12 mouse cellular contexts compared by ENCODE assay signal in the genomic region with DNA sequence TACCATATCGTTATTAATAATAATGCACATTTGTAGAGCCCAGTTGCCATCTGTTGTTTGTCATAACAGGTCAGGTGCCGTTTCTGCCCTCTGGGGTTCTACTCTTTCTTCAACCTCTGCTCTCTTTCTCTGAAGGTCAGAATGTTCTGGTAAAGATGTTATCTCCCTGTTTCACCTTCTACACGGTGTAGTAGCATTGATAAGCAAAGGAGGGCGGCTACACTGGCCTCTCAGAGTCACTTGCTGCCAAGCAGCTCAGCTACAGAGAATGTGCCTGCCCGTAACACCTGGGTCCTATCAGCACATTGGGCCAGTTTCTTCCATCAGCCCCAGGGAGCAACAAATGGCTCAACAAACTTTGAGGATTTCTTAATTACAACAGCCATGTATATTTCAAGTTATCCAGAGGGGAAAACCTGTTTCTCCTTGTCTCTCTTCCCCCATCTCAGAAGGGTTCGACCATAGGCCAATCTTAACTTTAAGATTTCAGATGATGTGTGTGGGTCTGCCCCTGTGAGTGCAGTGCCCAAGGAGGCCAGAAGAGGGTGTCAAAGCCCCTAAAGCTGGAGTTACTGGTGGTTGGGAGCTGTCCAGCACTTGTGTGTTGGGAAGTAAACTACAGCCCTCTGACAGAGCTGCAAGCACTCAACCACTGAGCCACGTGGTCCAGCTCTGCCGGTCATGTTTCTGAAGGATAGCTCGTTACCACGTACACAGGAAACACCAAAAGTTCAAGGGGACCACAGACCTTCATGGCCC. TPM values are rescaled to one million over a fixed set of nuclear protein-coding genes. Genes with fewer than 3 reads are reported as not detected.
DNase-seq lines count a peak whose midpoint lies in the region; ATAC-seq and TF ChIP-seq lines count a peak whose summit lies in the region.
"Had no signal": no experiment of that assay in that cellular context is flagged by ENCODE, and none has a peak within 500 bp of the region (broad histone marks: within the 10 kb centered on the region; RNA-seq: fewer than 3 reads in every experiment).

No protein-coding gene starts in this region.

- peak; percentile 63 for ATAC-seq in intestine, embryonic 16.5 days
- ATAC-seq in granulocyte monocyte progenitor cell, adult 5-6 weeks (replicated peaks; ENCODE audit: poor library complexity, severe bottlenecking), result no peak

- in situ Hi-C loops in ES-E14 (cut with MboI; ENCODE audit: low sequenced_read_pairs in 2 of 2, unreplicated experiment in 2 of 2), result loop anchor here in 1 of 2 experiments (5.0 kb wide), 1 partner anchor 43 kb away; no protein-coding TSS in a partner anchor

- no peak overlapping the region for H3K9ac ChIP-seq in ES-E14 (ENCODE audit: insufficient read depth, low read depth, low read length, poor library complexity, severe bottlenecking)
- no peak overlapping the region for H3K9ac ChIP-seq in intestine, embryonic 16.5 days (ENCODE audit: low read depth, low read length)
- H3K9ac ChIP-seq: embryonic facial prominence, embryonic 15.5 days had no signal

- no peak overlapping the region for H3K4me3 ChIP-seq in ES-E14 (ENCODE audit: insufficient read depth in 1 of 2, low read depth in 1 of 2, low read length in 2 of 2, poor library complexity in 1 of 2, severe bottlenecking in 1 of 2)
- no peak overlapping the region for H3K4me3 ChIP-seq in intestine, embryonic 16.5 days (ENCODE audit: low read length)
- H3K4me3 ChIP-seq: embryonic facial prominence, embryonic 15.5 days had no signal

- peak; percentile 21 to 30 for DNase-seq in kidney, postnatal 36 days
- no peak for DNase-seq in kidney, postnatal 4 days
- peak; percentile 55 for DNase-seq in 416B (ENCODE audit: low read depth)
- DNase-seq in ES-E14 (ENCODE audit: low read depth, low spot score), result peak; percentile 54
- DNase-seq in layer of hippocampus, adult 11-12 months (ENCODE audit: low spot score), result no peak
- no peak for DNase-seq in frontal cortex, postnatal 10 days (ENCODE audit: low spot score in 2 of 2)
- DNase-seq: adrenal gland, postnatal 36 days; cerebellum, adult 18-20 months; lung, postnatal 10 days had no signal

- peaks cover 5% of the 10 kb centered on the region; the same call in 1 of the 2 replicates for H3K36me3 ChIP-seq in ES-E14 (ENCODE audit: control insufficient read depth, insufficient read depth, low read length, poor library complexity, severe bottlenecking)
- peaks cover 12% of the 10 kb centered on the region for H3K36me3 ChIP-seq in intestine, embryonic 16.5 days (ENCODE audit: control insufficient read depth, insufficient read depth, low read length)

- H3K27me3 ChIP-seq in intestine, embryonic 16.5 days (replicated peaks; ENCODE audit: control insufficient read depth, insufficient read depth, low read length), result no peaks in the 10 kb centered on the region
- H3K27me3 ChIP-seq: embryonic facial prominence, embryonic 15.5 days had no signal

- no peaks in the 10 kb centered on the region; a peak in 1 of 4 replicates for H3K4me1 ChIP-seq in ES-E14 (ENCODE audit: control insufficient read depth in 2 of 2, insufficient read depth in 2 of 2, low read length in 2 of 2, poor library complexity in 1 of 2)
- peaks cover 10% of the 10 kb centered on the region for H3K4me1 ChIP-seq in intestine, embryonic 16.5 days (ENCODE audit: control insufficient read depth, insufficient read depth, low read length)
- H3K4me1 ChIP-seq: embryonic facial prominence, embryonic 15.5 days had no signal

- no peak overlapping the region for H3K27ac ChIP-seq in ES-E14 (ENCODE audit: insufficient read depth, low read depth, low read length, poor library complexity, severe bottlenecking)
- H3K27ac ChIP-seq in intestine, embryonic 16.5 days (ENCODE audit: low read length), result peak overlapping the region; percentile 88
- H3K27ac ChIP-seq: embryonic facial prominence, embryonic 15.5 days had no signal

- no peaks in the 10 kb centered on the region for H3K9me3 ChIP-seq in ES-E14 (ENCODE audit: control insufficient read depth, insufficient read depth, low read depth, low read length)
- no peaks in the 10 kb centered on the region for H3K9me3 ChIP-seq in intestine, embryonic 16.5 days (ENCODE audit: control insufficient read depth, low read length)
- H3K9me3 ChIP-seq: embryonic facial prominence, embryonic 15.5 days had no signal

- no peak overlapping the region for H3K4me2 ChIP-seq in intestine, embryonic 16.5 days (ENCODE audit: low read depth, low read length)
- H3K4me2 ChIP-seq: embryonic facial prominence, embryonic 15.5 days had no signal

- 82% methylated on average over 10 of the region's 10 CpGs for WGBS in intestine, embryonic 16.5 days

TF ChIP-seq in ES-E14, 5 proteins besides CTCF, POLR2A, EP300 and RAD21:
- TF ChIP-seq HCFC1 (IDR thresholded peaks at IDR 0.05; ENCODE audit: borderline replicate concordance, insufficient read depth, low read length) (no peak), ZC3H11A (IDR thresholded peaks at IDR 0.05; ENCODE audit: borderline replicate concordance, low read depth, low read length) (peak; percentile 23; the same call in 1 of the 2 replicates)
TF ChIP-seq in ES-E14: peak in this region for 1.

RNA-seq across cellular contexts. Expression of a gene that starts 21.1 kb away (rescaled TPM):
- 14.6 and 18.5 TPM in 2 replicates for total RNA-seq in ES-E14 (2012; rRNA removed)
- 22.1 and 24.3 TPM in 2 replicates for polyA plus RNA-seq in intestine, embryonic 16.5 days (2015; fragmentation: Nextera tagmentation; extraction: Ambion mirVana)
- total RNA-seq in granulocyte monocyte progenitor cell, adult 5-6 weeks (2014; fragmentation: Nextera tagmentation), result 28.3 and 31.7 TPM in 2 replicates
- 32.0 and 33.9 TPM in 2 replicates for total RNA-seq in granulocyte monocyte progenitor cell, adult 5-6 weeks (2017)

RNA-seq across cellular contexts. Expression of a gene that starts 39.1 kb away (rescaled TPM):
- total RNA-seq in ES-E14 (2012; rRNA removed), result 14.0 and 22.1 TPM in 2 replicates
- polyA plus RNA-seq in intestine, embryonic 16.5 days (2015; fragmentation: Nextera tagmentation; extraction: Ambion mirVana), result 538 and 653 TPM in 2 replicates
- total RNA-seq in granulocyte monocyte progenitor cell, adult 5-6 weeks (2014; fragmentation: Nextera tagmentation), result 11.9 and 16.4 TPM in 2 replicates
- 16.4 and 17.7 TPM in 2 replicates for total RNA-seq in granulocyte monocyte progenitor cell, adult 5-6 weeks (2017)

Comparison
In these comparisons a context has a peak if more than half of its experiments do, and no peak if none do; other contexts are left out.
1. DNase-seq: peak in kidney, postnatal 36 days (2 of 2), 416B (single experiment) and ES-E14 (single experiment); none in kidney, postnatal 4 days (0 of 2), layer of hippocampus, adult 11-12 months (single experiment) and frontal cortex, postnatal 10 days (0 of 2).